Mouse (Mus musculus) cerebellum, adult 9-11 months (tissue): ENCODE data around the gene Pld2.
"Not testable (repeated sequence)": the region's sequence is repeated elsewhere in the genome, so short reads cannot be mapped to it uniquely, and the experiment has no call there.

Source experiments
- DNase-seq: peaks from one replicate; pipeline ENCODE4 v3.0.0; 2022

Gene Pld2

DNA sequence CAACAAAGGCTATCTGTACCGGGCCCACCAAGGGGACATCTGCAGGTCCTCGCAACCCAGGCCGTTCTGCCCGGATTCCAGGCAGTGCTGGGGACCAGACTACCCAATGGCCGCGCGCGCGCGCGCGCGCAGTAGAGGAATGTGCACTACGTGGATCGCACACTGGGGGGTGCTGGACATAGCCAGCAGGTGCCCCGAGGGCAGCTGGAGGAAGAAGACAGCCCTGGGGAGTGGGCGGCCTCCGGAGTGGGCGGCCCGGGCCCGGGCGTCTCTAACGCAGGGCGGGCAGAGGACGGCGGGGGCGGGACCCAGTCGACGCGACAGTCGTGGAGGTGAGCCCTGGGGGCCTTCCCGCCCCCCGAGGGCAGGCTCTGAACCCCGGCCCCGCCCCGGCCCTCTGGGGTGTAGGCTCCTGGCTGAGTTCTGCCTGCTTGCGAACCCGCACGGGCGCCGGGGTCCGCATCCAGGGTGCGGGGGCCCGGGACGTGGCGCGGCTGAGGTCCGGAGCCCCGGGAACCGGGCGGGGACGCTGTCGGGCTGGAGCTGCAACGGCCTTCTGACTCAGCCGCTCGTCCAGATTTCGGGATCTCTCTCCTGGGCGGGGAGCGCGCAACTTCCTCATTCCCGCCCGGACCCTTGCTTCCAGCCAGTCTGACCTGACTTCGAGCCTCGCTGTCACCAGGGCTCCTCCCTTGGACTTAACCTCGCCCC lies at the start of gene Pld2:
Gene Pld2 (plus strand): TSS at position 188 of the 711 bp plus-strand sequence.
- peak; percentile 55 for DNase-seq

DNA sequence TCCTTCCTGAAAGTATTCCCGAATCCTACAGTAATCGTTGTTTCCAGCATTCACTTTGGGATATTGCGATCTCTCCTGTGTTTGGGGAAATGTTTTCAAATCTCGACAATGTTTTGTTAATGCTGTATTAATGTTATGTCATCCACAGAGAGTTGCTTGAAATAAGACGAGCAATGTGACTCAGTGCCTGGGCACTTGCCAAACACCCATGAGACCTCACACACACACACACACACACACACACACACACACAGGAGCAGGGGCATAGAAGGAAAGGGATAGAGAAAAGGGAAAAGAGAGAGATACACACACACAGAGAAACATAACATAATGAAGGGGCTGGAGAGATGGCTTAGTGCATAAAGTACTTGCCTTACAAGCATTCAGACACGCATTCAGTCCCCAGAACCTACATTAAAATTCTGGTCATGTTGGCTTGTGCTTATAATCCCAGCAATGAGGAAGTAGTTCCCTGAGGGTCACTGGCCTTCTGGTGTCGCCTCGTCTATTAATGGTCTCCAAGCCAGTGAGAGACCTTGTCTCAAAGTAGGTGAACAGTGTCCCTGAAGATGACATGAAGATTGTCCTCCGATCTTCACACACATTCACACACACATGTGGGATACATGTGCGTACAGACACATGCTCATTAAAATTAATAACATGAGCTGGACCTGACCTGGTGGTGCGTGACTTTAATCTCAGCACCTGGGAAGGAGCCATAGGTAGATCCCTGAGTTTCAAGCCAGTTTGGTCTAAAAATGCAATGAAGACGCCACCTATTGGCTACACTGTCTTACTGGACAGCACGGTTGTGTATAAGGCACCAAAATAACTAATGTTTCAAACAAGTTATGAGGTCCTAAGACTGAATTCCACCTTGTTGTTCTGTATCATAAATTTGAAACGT lies 40.0 kb upstream of the Pld2 start:
- no peak for DNase-seq

- no peak for DNase-seq
These were observed 39.4 kb upstream of the Pld2 start for GRCm38 (mm10) chr11:70500476-70500812.

DNA sequence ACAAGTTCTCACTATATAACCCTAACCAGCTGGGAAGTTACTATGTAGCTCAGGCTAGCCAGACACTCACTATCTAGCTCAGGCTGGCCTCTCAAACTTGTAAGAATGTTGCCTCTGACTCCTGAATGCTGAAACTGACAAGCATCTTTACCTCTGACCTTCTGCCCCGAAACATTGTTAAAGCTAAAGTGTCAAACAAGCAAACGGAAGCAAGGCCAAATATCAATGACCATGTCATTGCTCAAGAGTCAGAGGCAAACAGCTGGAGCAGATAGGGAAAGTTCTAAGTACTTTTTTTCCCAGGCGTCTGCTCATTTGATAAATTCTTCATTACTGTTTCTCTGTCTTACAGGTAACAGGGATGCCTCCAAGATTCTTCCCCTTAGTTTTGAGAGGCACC lies 37.8 kb upstream of the Pld2 start:
- no peak for DNase-seq

DNA sequence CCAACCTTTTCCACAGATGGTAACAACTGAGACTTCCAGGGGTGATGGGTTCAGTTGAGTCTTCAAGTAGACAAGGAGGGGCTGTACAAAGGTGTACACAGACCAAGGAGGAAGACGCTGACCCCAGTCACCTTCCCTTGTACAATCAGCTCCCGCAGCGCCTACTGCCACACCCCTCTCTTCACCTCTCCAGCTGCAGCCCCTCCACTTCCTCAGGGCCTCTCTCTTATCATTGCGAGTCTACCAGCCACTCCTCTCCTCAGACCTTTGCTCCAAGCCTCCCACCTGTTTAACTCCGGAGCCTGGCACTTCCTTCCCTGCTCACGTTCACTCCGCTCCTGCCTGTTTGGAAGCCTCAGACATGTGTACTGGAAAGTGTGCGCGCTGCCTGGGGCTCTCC lies 34.9 kb upstream of the Pld2 start, which contains the start of gene Tm4sf5:
Gene Tm4sf5 (plus strand): TSS at position 275 of the 400 bp plus-strand sequence.
- no peak for DNase-seq

DNA sequence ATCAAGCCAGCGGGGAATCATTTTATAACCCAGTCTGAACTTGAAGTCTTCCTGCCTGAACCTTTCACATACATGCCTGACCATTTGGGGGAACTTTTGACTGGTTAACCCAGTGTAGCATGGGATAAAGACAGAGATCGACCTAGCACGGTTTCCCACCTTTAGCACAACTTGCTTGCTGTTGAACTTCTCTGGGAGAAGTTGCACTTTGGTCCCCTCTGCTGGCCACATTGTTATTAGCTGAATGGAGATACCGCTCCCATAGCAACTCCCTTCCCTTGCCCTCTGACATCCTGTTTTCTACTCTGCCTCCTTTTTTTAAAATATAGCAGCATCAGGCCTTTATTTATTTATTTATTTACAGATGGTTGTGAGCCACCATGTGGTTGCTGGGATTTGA lies 33.5 kb upstream of the Pld2 start:
- DNase-seq = no peak

- DNase-seq = no peak
These were observed 32.8 kb upstream of the Pld2 start for GRCm38 (mm10) chr11:70506962-70507515.

DNA sequence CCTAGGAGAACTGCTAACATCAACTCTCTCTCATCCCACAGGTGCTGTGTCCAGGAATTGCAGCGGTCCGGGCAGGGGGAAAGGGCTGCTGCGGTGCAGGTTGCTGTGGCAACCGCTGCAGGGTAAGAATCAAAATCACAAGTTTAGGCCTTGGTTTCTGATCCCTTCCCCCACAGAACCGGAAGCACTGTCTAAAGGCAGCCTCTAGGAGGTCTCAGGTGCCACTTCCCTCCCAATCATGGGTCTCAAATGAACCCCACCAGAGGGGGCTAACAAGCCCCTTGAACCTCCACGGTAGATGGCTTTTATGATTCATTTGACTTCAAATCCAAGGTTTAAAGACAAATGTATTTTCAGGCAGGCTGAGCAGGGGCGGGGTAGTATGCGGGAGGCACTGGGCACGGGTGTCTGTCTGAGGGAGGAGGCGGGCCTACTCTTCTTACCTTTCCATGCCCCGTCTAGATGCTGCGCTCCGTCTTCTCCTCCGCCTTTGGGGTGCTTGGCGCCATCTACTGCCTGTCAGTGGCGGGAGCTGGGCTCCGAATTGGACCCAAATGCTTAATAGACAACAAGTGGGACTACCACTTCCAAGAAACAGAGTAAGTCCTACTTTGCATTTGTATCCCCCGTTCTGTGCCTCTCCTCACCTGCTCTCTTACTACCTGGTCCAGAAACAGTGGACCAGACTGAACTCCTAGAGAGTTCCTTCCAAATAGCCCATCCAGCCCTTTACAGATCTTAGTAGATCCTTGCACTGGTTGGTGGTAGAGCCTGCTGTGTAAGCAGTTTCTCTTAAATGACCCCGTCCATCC lies 29.9 kb upstream of the Pld2 start:
- peak; percentile 42 for DNase-seq

DNA sequence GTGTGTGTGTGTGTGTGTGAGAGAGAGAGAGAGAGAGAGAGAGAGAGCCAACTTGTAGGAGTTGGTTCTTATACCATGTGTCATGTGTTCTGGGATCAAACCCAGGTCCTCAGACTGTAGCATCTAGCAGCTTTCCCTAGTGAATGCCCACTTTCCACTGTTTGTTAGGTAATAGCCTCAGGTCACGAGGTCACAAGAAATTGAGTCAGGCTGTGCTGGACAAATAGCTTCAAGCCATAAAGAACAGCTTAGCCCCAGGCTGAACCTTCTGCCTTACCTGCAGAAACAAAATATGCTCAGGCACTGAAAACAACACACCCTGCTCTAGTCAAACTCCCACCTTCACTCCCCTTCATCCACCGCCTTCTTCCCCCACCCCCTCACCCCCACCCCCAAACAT lies 28.6 kb upstream of the Pld2 start:
- DNase-seq = no peak

- no peak for DNase-seq
These were observed 28.0 kb upstream of the Pld2 start for GRCm38 (mm10) chr11:70511825-70512224.

GRCm38 (mm10) chr11:70512709-70513342 lies 27.0 kb upstream of the Pld2 start:
- DNase-seq = no peak

- DNase-seq = no peak
These were observed 26.3 kb upstream of the Pld2 start for GRCm38 (mm10) chr11:70513520-70513919.

DNA sequence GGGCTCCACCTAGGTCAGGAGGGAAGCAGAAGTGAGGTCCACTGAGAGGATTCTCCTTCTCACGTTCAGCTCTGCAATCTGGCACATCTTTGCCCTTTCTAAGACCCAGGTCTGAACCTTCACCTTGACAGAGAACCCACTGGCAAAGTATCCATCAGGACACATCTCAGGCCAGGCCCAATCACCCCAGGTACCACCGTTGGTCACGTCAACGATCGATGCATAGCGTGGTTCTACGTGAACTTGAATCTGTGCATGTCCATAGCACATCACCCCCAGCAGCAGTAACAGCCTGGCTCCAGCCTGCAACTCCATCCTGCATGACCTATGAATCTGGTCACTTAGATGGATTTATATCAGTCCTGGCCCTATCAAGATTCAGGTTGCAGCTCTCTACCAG lies 25.6 kb upstream of the Pld2 start, which contains the start of gene Vmo1:
Gene Vmo1 (minus strand): TSS at position 329 of the 400 bp plus-strand sequence.
- DNase-seq = no peak

- DNase-seq = no peak
These were observed 23.5 kb upstream of the Pld2 start for GRCm38 (mm10) chr11:70516352-70516751.

DNA sequence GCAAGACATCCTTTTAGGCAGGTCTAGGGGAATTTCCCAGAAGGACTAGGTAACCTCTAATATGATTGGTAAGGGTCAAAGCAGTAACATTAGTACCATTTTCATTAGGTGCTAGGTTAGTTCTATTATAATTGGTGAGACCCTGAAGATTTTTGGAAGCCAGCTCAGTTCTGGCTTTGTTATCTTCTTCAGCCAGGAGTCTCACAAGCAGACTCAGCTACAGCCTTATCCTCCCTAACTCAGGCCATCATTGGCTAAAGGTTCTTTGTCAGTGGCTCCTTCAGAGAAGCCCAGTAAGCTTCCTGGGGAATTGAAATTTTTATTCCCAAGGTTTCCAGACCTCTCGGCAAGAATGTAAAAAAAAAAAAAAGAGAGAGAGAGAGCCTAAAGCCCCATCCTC lies 21.4 kb upstream of the Pld2 start:
- no peak for DNase-seq

DNA sequence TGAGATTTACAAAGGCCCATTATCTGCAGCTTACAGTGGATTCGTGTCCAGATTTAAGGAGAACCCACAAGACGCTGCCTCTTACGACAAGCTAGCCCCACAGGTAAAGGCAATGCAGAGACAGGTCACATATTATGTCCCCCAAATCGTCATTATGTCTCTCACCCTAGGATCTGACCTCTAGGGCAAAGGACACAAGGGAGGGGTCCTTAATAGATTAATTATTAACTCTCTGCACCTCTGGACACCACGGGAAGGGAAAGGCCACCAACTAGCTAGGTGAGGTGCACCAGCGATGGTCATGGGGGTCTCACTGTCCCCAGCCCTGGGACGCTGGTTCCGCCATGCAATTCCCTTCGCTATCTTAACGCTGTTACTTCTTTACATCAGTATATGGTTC lies 20.9 kb upstream of the Pld2 start, which contains the start of gene Gltpd2:
Gene Gltpd2 (plus strand): TSS at position 274 of the 400 bp plus-strand sequence.
- DNase-seq = no peak

DNA sequence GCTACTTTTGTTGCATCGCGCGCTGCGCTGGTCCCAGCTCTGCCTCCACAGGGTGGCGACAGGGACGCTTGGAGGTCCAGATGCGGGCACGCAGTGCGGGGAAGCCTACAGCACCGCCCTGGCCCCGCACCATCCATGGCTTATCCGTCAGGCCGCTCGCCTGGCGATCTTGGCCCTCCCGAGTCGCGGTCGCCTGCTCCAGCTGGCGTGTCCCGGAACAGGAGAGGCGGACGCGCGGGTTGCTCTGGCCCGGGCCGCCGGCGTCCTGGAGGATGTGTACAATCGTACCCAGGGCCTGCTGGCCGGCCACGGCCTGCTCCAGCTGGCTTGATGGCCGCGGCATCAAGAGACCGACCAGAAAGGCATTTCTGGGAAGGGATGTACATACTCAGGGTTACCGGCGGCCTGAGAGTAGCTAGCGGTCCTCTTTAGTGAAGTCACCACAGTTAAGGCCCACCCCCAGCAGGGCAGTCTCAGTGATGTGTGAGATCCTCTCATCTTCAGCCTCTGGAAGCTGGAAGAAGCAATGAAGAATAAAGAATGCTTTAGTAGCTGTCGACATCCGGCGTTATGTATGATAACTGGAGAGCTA lies 19.6 kb upstream of the Pld2 start:
- peak; percentile 41 for DNase-seq

GRCm38 (mm10) chr11:70523306-70523989 lies 16.4 kb upstream of the Pld2 start:
- not testable (repeated sequence) for DNase-seq

GRCm38 (mm10) chr11:70524782-70525181 lies 15.1 kb upstream of the Pld2 start:
- no peak for DNase-seq

DNA sequence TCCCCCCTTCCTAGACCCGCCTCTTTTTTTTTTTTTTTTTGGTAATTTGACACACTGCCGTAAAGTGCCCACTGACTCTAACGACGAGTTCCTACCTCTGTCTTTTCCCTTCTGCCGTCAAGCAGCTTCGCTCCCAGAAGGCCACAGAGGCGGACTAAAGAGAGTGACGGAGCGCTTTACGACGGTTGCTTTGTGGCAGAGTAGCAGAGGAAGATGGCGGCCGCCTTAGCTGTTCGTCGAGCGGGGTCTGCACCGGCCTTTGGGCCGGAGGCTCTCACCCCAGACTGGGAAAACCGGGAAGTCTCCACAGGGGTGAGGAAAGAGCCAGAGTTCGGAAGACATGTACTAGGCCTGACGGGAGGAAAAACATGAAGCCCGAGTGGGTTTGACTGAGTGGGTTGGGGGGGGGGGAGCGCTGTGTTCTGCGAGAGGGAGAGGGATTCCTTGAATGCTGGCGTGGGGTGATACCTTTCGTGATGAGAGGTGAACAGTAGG lies 14.6 kb upstream of the Pld2 start, which contains the start of gene Psmb6:
Gene Psmb6 (plus strand): TSS at position 184 of the 495 bp plus-strand sequence.
- DNase-seq = peak; percentile 96

GRCm38 (mm10) chr11:70525726-70526125 lies 14.1 kb upstream of the Pld2 start:
- peak; percentile 25 for DNase-seq
